Mouse (Mus musculus) kidney, postnatal 0 days (tissue): ENCODE data around the gene Klk7. TPM values are rescaled to one million over a fixed set of nuclear protein-coding genes. Genes with fewer than 3 reads are reported as not detected.

Experiments
- ATAC-seq: fragments of 200-750 bp; cut with Nextera tagmentation; replicated peaks from 2 replicates; pipeline ENCODE4 v1.8.0; 2017; ENCODE audit warnings: low read depth, moderate number of reproducible peaks, moderate TSS enrichment, moderate library complexity; ENCODE audit not compliant: low FRiP score
- DNase-seq: peaks from one replicate; pipeline ENCODE4 v3.0.0-alpha.2; 2016; ENCODE audit warnings: low spot score
- H3K27ac ChIP-seq: fragments of 300-500 bp; sonication (generic); 2 replicates; pipeline ENCODE4 v1.5.1; 2014; ENCODE audit warnings: mild to moderate bottlenecking
- H3K27me3 ChIP-seq: fragments of 300-500 bp; sonication (generic); 2 replicates; pipeline ENCODE4 v1.6.1; 2014; ENCODE audit warnings: low read length, mixed read lengths; ENCODE audit not compliant: insufficient read depth
- H3K36me3 ChIP-seq: fragments of 300-500 bp; sonication (generic); 2 replicates; pipeline ENCODE4 v1.6.1; 2014; ENCODE audit warnings: low read length, mixed read lengths; ENCODE audit not compliant: insufficient read depth
- H3K4me1 ChIP-seq: fragments of 300-500 bp; sonication (generic); replicated peaks from 2 replicates; pipeline ENCODE4 v1.6.1; 2014; ENCODE audit warnings: antibody characterized with exemption, low read length, mixed read lengths; ENCODE audit not compliant: insufficient read depth
- H3K4me2 ChIP-seq: fragments of 300-500 bp; sonication (generic); 2 replicates; pipeline ENCODE4 v1.6.1; 2014; ENCODE audit warnings: mild to moderate bottlenecking, low read length, moderate library complexity, mixed read lengths
- H3K4me3 ChIP-seq: fragments of 300-500 bp; sonication (generic); replicated peaks from 2 replicates; pipeline ENCODE4 v1.5.1; 2014; ENCODE audit warnings: low read depth, low read length
- H3K9ac ChIP-seq: fragments of 300-500 bp; sonication (generic); 2 replicates; pipeline ENCODE4 v1.6.1; 2014; ENCODE audit warnings: low read depth, low read length
- H3K9me3 ChIP-seq: fragments of 300-500 bp; sonication (generic); replicated peaks from 2 replicates; pipeline ENCODE4 v1.6.1; 2016; ENCODE audit warnings: low read length, inconsistent platforms, mixed read lengths
- CTCF ChIP-seq: IDR thresholded peaks from 2 replicates; pipeline ENCODE4 v1.5.1; 2016; ENCODE audit warnings: antibody characterized with exemption, low read depth, mild to moderate bottlenecking, moderate library complexity
- whole genome bisulfite sequencing: fragments of 180-500 bp; shearing (Covaris S2); extraction: QIAGEN DNeasy Blood & Tissue Kit; methylation state at CpG from one replicate; pipeline ENCODE4 v1.1.7; 2014; 5-methylcytosine and 5-hydroxymethylcytosine counted together
- polyA plus RNA-seq: library from polyadenylated mRNA; unstranded; fragments of >200 nt; fragmentation: Nextera tagmentation; extraction: Ambion mirVana; gene quantifications from 2 replicates; pipeline ENCODE4 v1.2.1, GENCODE M21; 2015

Gene Klk7
- polyA plus RNA-seq, 1 experiment from 2014 or later = not detected

DNA sequence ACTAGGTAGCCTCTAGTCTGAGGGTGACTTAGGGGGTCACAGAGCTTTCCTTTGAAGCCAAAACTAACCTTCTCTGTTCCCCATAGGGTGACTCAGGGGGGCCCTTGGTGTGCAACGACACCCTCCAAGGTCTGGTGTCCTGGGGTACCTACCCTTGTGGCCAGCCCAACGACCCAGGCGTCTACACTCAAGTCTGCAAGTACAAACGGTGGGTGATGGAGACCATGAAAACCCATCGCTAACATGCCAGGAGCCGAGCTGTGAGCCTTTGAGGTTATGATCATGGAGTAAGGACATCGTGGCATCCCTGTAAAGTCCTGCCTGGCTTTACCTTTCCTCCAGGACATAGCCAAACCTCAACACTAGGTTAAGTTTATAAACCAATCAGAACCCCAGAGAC, 4.1 kb downstream of the Klk7 start:
- H3K36me3 ChIP-seq = no peaks in the 10 kb centered on the region
- 90% methylated on average over 7 of the region's 7 CpGs for WGBS
- ATAC-seq = no peak
- no peaks in the 10 kb centered on the region for H3K4me1 ChIP-seq
- no peaks in the 10 kb centered on the region for H3K9me3 ChIP-seq
- no peak overlapping the region for H3K9ac ChIP-seq
- H3K4me2 ChIP-seq = no peak overlapping the region
- H3K27ac ChIP-seq = no peak overlapping the region
- H3K4me3 ChIP-seq = no peak overlapping the region
- no peak for TF ChIP-seq CTCF
- H3K27me3 ChIP-seq = no peaks in the 10 kb centered on the region
- DNase-seq = no peak

DNA sequence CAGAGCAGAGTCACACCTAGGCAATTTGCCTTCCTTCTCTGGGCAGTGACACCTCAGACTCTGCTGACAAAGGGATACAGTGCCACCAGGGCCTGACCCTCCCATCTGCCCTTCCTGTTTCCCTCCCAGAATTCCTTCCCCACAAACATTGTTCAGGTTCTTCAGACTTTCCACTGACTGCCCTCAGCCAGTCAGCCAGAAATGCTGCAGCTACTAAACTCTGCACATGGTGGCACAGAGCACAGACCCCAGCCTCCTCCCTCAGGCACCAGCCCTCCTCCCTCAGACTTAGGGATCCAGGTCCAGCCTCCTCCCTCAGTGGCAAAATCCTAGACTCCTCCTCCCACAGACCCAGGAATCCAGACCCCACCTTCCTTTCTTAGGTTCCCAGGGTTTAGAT, 5.7 kb downstream of the Klk7 start:
- H3K27ac ChIP-seq = no peak overlapping the region
- no peaks in the 10 kb centered on the region for H3K4me1 ChIP-seq
- 0 out of 2 replicates have a peak, but pooled peaks have one; percentile 40 for ATAC-seq
- H3K27me3 ChIP-seq = no peaks in the 10 kb centered on the region
- H3K9me3 ChIP-seq = no peaks in the 10 kb centered on the region
- DNase-seq = no peak
- H3K36me3 ChIP-seq = no peaks in the 10 kb centered on the region
- TF ChIP-seq CTCF = no peak
- H3K4me2 ChIP-seq = no peak overlapping the region
- no peak overlapping the region for H3K9ac ChIP-seq
- no peak overlapping the region for H3K4me3 ChIP-seq

DNA sequence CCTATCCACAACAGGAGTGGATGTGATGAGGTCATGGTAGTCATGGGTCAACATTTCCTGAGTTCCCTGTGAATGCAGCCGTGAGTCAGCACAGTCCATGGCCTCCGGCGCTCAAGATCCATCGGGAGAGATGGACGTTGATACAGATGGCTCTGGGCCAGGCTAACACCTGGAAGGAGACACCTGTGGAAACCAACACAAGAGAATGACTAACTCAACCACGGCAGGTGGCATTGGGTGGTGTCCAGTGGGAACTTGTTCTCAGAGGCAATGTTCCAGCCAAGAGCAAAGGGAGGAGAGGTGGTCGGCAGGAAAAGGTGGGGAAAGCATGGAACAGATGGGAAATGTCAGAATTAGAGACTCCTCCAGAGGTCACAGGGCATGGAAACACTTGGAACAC, 10.5 kb downstream of the Klk7 start:
- H3K27me3 ChIP-seq = no peaks in the 10 kb centered on the region
- H3K9me3 ChIP-seq = no peaks in the 10 kb centered on the region
- no peak overlapping the region for H3K4me2 ChIP-seq
- no peak overlapping the region for H3K27ac ChIP-seq
- H3K9ac ChIP-seq = no peak overlapping the region
- no peak for DNase-seq
- 80% methylated on average over 7 of the region's 7 CpGs for WGBS
- no peak for TF ChIP-seq CTCF
- ATAC-seq = no peak
- no peaks in the 10 kb centered on the region for H3K36me3 ChIP-seq
- no peak overlapping the region for H3K4me3 ChIP-seq
- H3K4me1 ChIP-seq = no peaks in the 10 kb centered on the region

DNA sequence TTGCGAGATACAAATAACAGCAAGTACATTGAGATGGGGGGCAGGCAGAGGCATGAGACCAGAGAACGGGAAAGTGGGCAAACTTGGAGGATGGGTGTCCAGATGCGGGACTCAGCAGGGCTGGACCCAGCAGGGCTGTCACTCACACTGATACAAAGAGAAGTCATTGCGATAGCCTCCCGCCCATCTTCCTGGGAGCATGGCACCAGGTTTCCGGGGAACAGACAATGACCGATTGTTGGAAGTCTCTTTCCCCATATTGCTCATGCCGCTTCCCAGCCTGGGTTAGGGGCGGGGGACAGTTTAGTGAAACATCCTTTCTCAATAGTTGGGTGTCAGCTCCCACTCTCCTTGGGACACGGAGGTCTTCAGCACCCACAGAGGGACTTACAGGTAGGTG, 13.1 kb downstream of the Klk7 start, which contains the start of gene Klk6:
Klk6 (plus strand) TSS at position 301 of the 400 bp plus-strand sequence.
- Histone ChIP-seq H3K4me3 (no peak within 1 kb of the TSS), H3K36me3 (no peaks in the 10 kb centered on the region), H3K4me2 (no peak within 1 kb of the TSS), H3K27me3 (no peaks in the 10 kb centered on the region), H3K4me1 (no peaks in the 10 kb centered on the region), H3K27ac (no peak within 1 kb of the TSS), H3K9ac (no peak within 1 kb of the TSS), H3K9me3 (no peaks in the 10 kb centered on the region)
- TF ChIP-seq CTCF = no peak
- ATAC-seq (no peak), DNase-seq (no peak)
- 90% methylated on average over 10 of the region's 10 CpGs for WGBS

DNA sequence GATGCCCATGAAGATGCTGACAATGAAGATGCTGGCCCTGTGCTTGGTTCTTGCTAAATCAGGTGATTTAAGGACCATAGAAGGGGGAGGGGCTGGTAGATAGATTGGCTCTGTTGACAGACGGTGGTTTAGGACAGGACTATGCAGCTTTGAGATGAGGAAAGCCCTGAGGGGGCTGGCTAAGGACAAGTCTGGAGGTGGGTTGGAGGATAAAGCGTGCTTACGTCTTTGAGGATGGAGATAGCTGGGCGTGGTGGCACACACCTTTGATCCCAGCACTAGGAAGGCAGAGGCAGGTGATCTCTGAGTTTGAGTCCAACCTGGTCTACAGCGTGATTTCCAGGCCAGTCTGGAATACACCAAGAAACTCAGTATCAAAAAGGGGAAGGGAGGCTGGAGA, 15.0 kb downstream of the Klk7 start:
- Histone ChIP-seq H3K4me2 (no peak overlapping the region), H3K4me3 (no peak overlapping the region), H3K27ac (no peak overlapping the region), H3K9me3 (no peaks in the 10 kb centered on the region), H3K27me3 (no peaks in the 10 kb centered on the region), H3K4me1 (no peaks in the 10 kb centered on the region), H3K9ac (no peak overlapping the region), H3K36me3 (no peaks in the 10 kb centered on the region)
- ATAC-seq (no peak), DNase-seq (no peak)
- no peak for TF ChIP-seq CTCF
- WGBS = 88% methylated on average over 5 of the region's 5 CpGs

DNA sequence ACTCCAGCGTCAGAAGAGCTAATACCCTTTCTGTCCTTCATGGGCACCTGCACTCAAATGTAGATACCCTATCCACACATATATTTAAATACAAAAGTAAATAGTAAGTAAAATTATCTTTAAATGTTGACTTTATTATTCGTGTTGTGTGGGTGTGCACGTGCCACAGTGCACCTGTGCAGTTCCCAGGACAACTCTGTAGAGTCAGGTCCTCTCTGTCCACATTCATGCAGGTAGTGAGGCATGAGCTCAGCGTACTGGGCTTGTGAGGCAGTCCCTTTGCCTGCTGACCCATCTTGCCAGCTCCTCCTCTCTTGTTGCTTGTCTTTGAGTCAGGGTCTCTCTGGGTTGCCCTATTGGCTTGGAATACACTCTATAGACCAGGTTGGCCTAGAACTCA, 16.6 kb downstream of the Klk7 start:
- no peaks in the 10 kb centered on the region for H3K4me1 ChIP-seq
- H3K27ac ChIP-seq = no peak overlapping the region
- H3K4me3 ChIP-seq = no peak overlapping the region
- no peak overlapping the region for H3K9ac ChIP-seq
- H3K4me2 ChIP-seq = no peak overlapping the region
- 87% methylated on average over 4 of the region's 4 CpGs for WGBS
- no peaks in the 10 kb centered on the region for H3K36me3 ChIP-seq
- ATAC-seq (no peak), DNase-seq (no peak)
- TF ChIP-seq CTCF = no peak
- no peaks in the 10 kb centered on the region for H3K27me3 ChIP-seq
- H3K9me3 ChIP-seq = no peaks in the 10 kb centered on the region

DNA sequence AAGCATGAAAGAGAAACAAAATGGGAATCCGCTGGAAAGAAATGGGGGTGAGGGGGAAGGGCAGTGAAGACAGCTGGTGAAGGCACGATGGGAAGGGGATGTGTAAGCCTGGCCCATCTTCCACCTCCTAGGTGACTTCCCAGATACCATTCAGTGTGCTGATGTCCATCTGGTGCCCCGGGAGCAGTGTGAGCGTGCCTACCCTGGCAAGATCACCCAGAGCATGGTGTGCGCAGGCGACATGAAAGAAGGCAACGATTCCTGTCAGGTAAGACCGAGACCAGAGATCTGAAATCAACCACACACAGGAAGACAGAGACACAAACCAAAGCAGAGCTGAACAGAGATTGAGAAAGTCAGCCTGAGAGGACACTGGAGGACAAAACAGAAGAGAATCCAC, 17.9 kb downstream of the Klk7 start:
- Histone ChIP-seq H3K27me3 (no peaks in the 10 kb centered on the region), H3K9me3 (no peaks in the 10 kb centered on the region), H3K4me2 (no peak overlapping the region), H3K27ac (no peak overlapping the region), H3K9ac (no peak overlapping the region), H3K4me1 (no peaks in the 10 kb centered on the region), H3K4me3 (no peak overlapping the region), H3K36me3 (no peaks in the 10 kb centered on the region)
- 88% methylated on average over 8 of the region's 8 CpGs for WGBS
- no peak for TF ChIP-seq CTCF
- ATAC-seq (no peak), DNase-seq (no peak)
